Comparison of ENCODE assay signal across 20 mouse cellular contexts in genomic region chr16:22552351-22552750, GRCm38 (mm10).
DNase-seq lines count a peak whose midpoint lies in the region; ATAC-seq and TF ChIP-seq lines count a peak whose summit lies in the region.
"Had no signal": no experiment of that assay in that cellular context is flagged by ENCODE, and none has a peak within 500 bp of the region (broad histone marks: within the 10 kb centered on the region; RNA-seq: fewer than 3 reads in every experiment).

No protein-coding gene starts in this region.

- H3K9me3 ChIP-seq in heart, embryonic 13.5 days = no peaks in the 10 kb centered on the region
- no peaks in the 10 kb centered on the region for H3K9me3 ChIP-seq in kidney, embryonic 15.5 days (replicated peaks)
- no peaks in the 10 kb centered on the region for H3K9me3 ChIP-seq in kidney, embryonic 14.5 days (ENCODE audit: control insufficient read depth, low read length)
- no peaks in the 10 kb centered on the region for H3K9me3 ChIP-seq in lung, embryonic 14.5 days (ENCODE audit: low read depth, low read length)
- H3K9me3 ChIP-seq in stomach, postnatal 0 days (ENCODE audit: control insufficient read depth, low read length) = no peaks in the 10 kb centered on the region
- H3K9me3 ChIP-seq: forebrain, embryonic 10.5 days; limb, embryonic 15.5 days; liver, embryonic 15.5 days; neural tube, embryonic 12.5 days had no signal

- H3K27ac ChIP-seq in heart, embryonic 13.5 days (replicated peaks) = peak overlapping the region; percentile 6; the same call in 1 of the 2 replicates
- H3K27ac ChIP-seq in kidney, embryonic 15.5 days = 0 out of 2 replicates have a peak overlapping the region, but pooled peaks have one; percentile 11
- no peak overlapping the region for H3K27ac ChIP-seq in kidney, embryonic 14.5 days (ENCODE audit: low read depth, low read length)
- 0 out of 2 replicates have a peak overlapping the region, but pooled peaks have one; percentile 6 for H3K27ac ChIP-seq in lung, embryonic 14.5 days (ENCODE audit: low read depth)
- no peak overlapping the region for H3K27ac ChIP-seq in stomach, postnatal 0 days (replicated peaks)
- H3K27ac ChIP-seq: forebrain, embryonic 10.5 days; limb, embryonic 15.5 days; liver, embryonic 15.5 days; neural tube, embryonic 12.5 days had no signal

- peaks cover 58% of the 10 kb centered on the region for H3K4me1 ChIP-seq in heart, embryonic 13.5 days
- peaks cover 39% of the 10 kb centered on the region for H3K4me1 ChIP-seq in kidney, embryonic 15.5 days
- no peaks in the 10 kb centered on the region for H3K4me1 ChIP-seq in kidney, embryonic 14.5 days (ENCODE audit: control insufficient read depth, insufficient read depth, low read length)
- H3K4me1 ChIP-seq in lung, embryonic 14.5 days (ENCODE audit: insufficient read depth) = peaks cover 21% of the 10 kb centered on the region; the same call in 1 of the 2 replicates
- 0 out of 2 replicates have a peak, but pooled peaks cover 4% of the 10 kb centered on the region for H3K4me1 ChIP-seq in stomach, postnatal 0 days (replicated peaks; ENCODE audit: control insufficient read depth, insufficient read depth)
- H3K4me1 ChIP-seq: neural tube, embryonic 12.5 days had no signal

- DNase-seq in heart, adult 8-10 months (ENCODE audit: low spot score) = no peak
- DNase-seq in lung, embryonic 14.5 days = peak; percentile 36
- no peak for DNase-seq in lung, postnatal 36 days
- no peak for DNase-seq in stomach, postnatal 0 days (ENCODE audit: low spot score)
- DNase-seq: adrenal gland, postnatal 36 days; B cell, adult 2 months; cerebellum, adult 18-20 months; cerebellum, postnatal 25 days; embryo, embryonic 11 days; forebrain, postnatal 0 days; layer of hippocampus, postnatal 36 days; lung, postnatal 4 days had no signal

- no peak for ATAC-seq in heart, embryonic 13.5 days (ENCODE audit: extremely low read depth, insufficient number of reproducible peaks, low FRiP score, low TSS enrichment)
- ATAC-seq in kidney, embryonic 15.5 days (replicated peaks; ENCODE audit: low FRiP score) = no peak
- no peak for ATAC-seq in kidney, embryonic 14.5 days (ENCODE audit: low FRiP score, low TSS enrichment)
- no peak for ATAC-seq in lung, embryonic 14.5 days (ENCODE audit: insufficient read depth)
- no peak for ATAC-seq in stomach, postnatal 0 days (ENCODE audit: low FRiP score, low TSS enrichment)
- ATAC-seq: forebrain, postnatal 0 days; inflammation-experienced regulatory T-cells, adult 6 months had no signal

- 22% methylated on average over 9 of the region's 9 CpGs for WGBS in heart, embryonic 13.5 days
- WGBS in kidney, embryonic 15.5 days = 59% methylated on average over 9 of the region's 9 CpGs
- 53% methylated on average over 9 of the region's 9 CpGs for WGBS in kidney, embryonic 14.5 days
- WGBS in lung, embryonic 14.5 days = 44% methylated on average over 9 of the region's 9 CpGs
- 58% methylated on average over 9 of the region's 9 CpGs for WGBS in stomach, postnatal 0 days

- TF ChIP-seq EP300 in stomach, postnatal 0 days (optimal IDR thresholded peaks at IDR 0.05) = no peak

- 0 out of 2 replicates have a peak, but pooled peaks have one; percentile 30 for TF ChIP-seq CTCF in lung, embryonic 14.5 days (IDR thresholded peaks at IDR 0.05; ENCODE audit: low read depth)
- TF ChIP-seq CTCF in stomach, postnatal 0 days (IDR thresholded peaks at IDR 0.05; ENCODE audit: low read depth) = peak; percentile 42

- H3K27me3 ChIP-seq in heart, embryonic 13.5 days (replicated peaks) = no peaks in the 10 kb centered on the region
- H3K27me3 ChIP-seq in kidney, embryonic 15.5 days = no peaks in the 10 kb centered on the region
- no peaks in the 10 kb centered on the region for H3K27me3 ChIP-seq in kidney, embryonic 14.5 days (ENCODE audit: control insufficient read depth, insufficient read depth, low read length)
- H3K27me3 ChIP-seq in lung, embryonic 14.5 days (ENCODE audit: insufficient read depth, low read length) = no peaks in the 10 kb centered on the region
- no peaks in the 10 kb centered on the region for H3K27me3 ChIP-seq in stomach, postnatal 0 days (ENCODE audit: control insufficient read depth, insufficient read depth, low read length)
- H3K27me3 ChIP-seq: limb, embryonic 15.5 days; liver, embryonic 15.5 days had no signal

- no peaks in the 10 kb centered on the region for H3K36me3 ChIP-seq in heart, embryonic 13.5 days
- no peaks in the 10 kb centered on the region for H3K36me3 ChIP-seq in kidney, embryonic 15.5 days
- H3K36me3 ChIP-seq in kidney, embryonic 14.5 days (ENCODE audit: control insufficient read depth, insufficient read depth, low read length) = no peaks in the 10 kb centered on the region
- H3K36me3 ChIP-seq in lung, embryonic 14.5 days (ENCODE audit: insufficient read depth) = no peaks in the 10 kb centered on the region
- H3K36me3 ChIP-seq in stomach, postnatal 0 days (ENCODE audit: control insufficient read depth, insufficient read depth, low read length) = no peaks in the 10 kb centered on the region
- H3K36me3 ChIP-seq: forebrain, embryonic 10.5 days; limb, embryonic 15.5 days; liver, embryonic 15.5 days; neural tube, embryonic 12.5 days had no signal

- H3K9ac ChIP-seq in heart, embryonic 13.5 days = no peak overlapping the region
- H3K9ac ChIP-seq in kidney, embryonic 15.5 days = no peak overlapping the region
- no peak overlapping the region for H3K9ac ChIP-seq in kidney, embryonic 14.5 days (ENCODE audit: low read depth, low read length)
- H3K9ac ChIP-seq in lung, embryonic 14.5 days = no peak overlapping the region
- H3K9ac ChIP-seq in stomach, postnatal 0 days (ENCODE audit: low read length) = no peak overlapping the region
- H3K9ac ChIP-seq: forebrain, postnatal 0 days; limb, embryonic 15.5 days; liver, embryonic 15.5 days; neural tube, embryonic 12.5 days had no signal

- H3K4me2 ChIP-seq in heart, embryonic 13.5 days = no peak overlapping the region
- no peak overlapping the region for H3K4me2 ChIP-seq in kidney, embryonic 15.5 days
- no peak overlapping the region for H3K4me2 ChIP-seq in kidney, embryonic 14.5 days (replicated peaks; ENCODE audit: low read depth, low read length)
- H3K4me2 ChIP-seq in lung, embryonic 14.5 days = no peak overlapping the region
- no peak overlapping the region for H3K4me2 ChIP-seq in stomach, postnatal 0 days (replicated peaks; ENCODE audit: low read depth)
- H3K4me2 ChIP-seq: limb, embryonic 15.5 days; liver, embryonic 15.5 days; neural tube, embryonic 12.5 days had no signal

- H3K4me3 ChIP-seq in heart, embryonic 13.5 days = no peak overlapping the region
- no peak overlapping the region for H3K4me3 ChIP-seq in kidney, embryonic 15.5 days (replicated peaks)
- no peak overlapping the region for H3K4me3 ChIP-seq in kidney, embryonic 14.5 days (ENCODE audit: low read length)
- H3K4me3 ChIP-seq in lung, embryonic 14.5 days (ENCODE audit: low read depth, low read length) = no peak overlapping the region
- no peak overlapping the region for H3K4me3 ChIP-seq in stomach, postnatal 0 days (ENCODE audit: low read depth, low read length)
- H3K4me3 ChIP-seq: forebrain, embryonic 10.5 days; limb, embryonic 15.5 days; liver, embryonic 15.5 days; neural tube, embryonic 12.5 days had no signal

Comparison
In these comparisons a context has a peak if more than half of its experiments do, and no peak if none do; other contexts are left out.
1. H3K27ac ChIP-seq: peak in heart, embryonic 13.5 days (single experiment), kidney, embryonic 15.5 days (single experiment) and lung, embryonic 14.5 days (single experiment); none in kidney, embryonic 14.5 days (single experiment) and stomach, postnatal 0 days (single experiment).